ENCODE assay signal across 9 mouse cellular contexts in the genomic region with DNA sequence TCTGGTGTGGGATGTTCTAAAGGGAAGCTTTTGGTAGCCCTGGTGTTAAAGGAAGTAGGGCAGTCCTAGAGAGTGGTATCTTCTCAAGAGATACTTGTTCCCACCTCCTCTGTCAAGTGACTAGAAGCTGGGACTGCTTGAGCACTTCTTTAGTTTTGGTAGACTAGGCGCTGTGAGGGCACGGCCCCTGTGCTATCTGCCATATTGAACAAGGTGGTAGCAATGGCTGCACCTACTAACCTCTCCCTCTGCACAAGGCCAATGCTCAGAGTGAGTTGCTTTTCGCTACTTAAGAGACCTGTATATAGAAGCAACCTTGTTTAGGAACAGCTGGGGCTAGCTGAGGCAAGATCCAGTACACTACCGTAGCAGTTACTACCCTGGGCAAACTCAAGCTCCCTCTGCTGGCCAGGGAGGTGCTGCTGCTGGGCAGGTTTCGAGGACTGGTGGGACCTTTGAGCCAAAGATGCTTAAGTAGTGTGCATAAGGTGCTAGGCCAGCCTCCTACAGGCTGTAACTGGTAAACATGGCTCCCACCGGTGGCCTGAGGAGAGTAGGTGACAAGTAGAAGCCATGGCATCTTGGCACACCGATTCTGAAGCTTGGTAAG. TPM values are rescaled to one million over a fixed set of nuclear protein-coding genes. Genes with fewer than 3 reads are reported as not detected.
A peak's percentile ranks its signal among the peaks of the same experiment; 100 is the strongest.
DNase-seq lines count a peak whose midpoint lies in the region; ATAC-seq and TF ChIP-seq lines count a peak whose summit lies in the region.
"Had no signal": no experiment of that assay in that cellular context is flagged by ENCODE, and none has a peak within 500 bp of the region (broad histone marks: within the 10 kb centered on the region; RNA-seq: fewer than 3 reads in every experiment).

No protein-coding gene starts in this region.

- no peaks in the 10 kb centered on the region for H3K9me3 ChIP-seq in embryonic facial prominence, embryonic 14.5 days (ENCODE audit: control insufficient read depth, low read length)
- no peaks in the 10 kb centered on the region for H3K9me3 ChIP-seq in embryonic facial prominence, embryonic 10.5 days
- H3K9me3 ChIP-seq in kidney, postnatal 0 days (replicated peaks; ENCODE audit: low read length): no peaks in the 10 kb centered on the region
- H3K9me3 ChIP-seq: hindbrain, embryonic 15.5 days had no signal

- 89% methylated on average over 7 of the region's 7 CpGs for WGBS in embryonic facial prominence, embryonic 14.5 days
- WGBS in embryonic facial prominence, embryonic 10.5 days: 88% methylated on average over 7 of the region's 7 CpGs
- WGBS in kidney, postnatal 0 days: 95% methylated on average over 7 of the region's 7 CpGs

- H3K27ac ChIP-seq in embryonic facial prominence, embryonic 14.5 days (replicated peaks; ENCODE audit: low read depth, low read length): no peak overlapping the region
- H3K27ac ChIP-seq in embryonic facial prominence, embryonic 10.5 days (replicated peaks): no peak overlapping the region
- no peak overlapping the region for H3K27ac ChIP-seq in kidney, postnatal 0 days
- H3K27ac ChIP-seq: hindbrain, embryonic 15.5 days had no signal

- peak; percentile 23; the same call in 1 of the 2 replicates for ATAC-seq in embryonic facial prominence, embryonic 14.5 days (ENCODE audit: low read depth)
- peak; percentile 27; the same call in 1 of the 2 replicates for ATAC-seq in kidney, postnatal 0 days (replicated peaks; ENCODE audit: low FRiP score, low read depth)
- ATAC-seq in megakaryocyte progenitor cell, adult 5-6 weeks (replicated peaks; ENCODE audit: poor library complexity): peak; percentile 75
- ATAC-seq in activated CD4-positive, CD25-positive, alpha-beta regulatory T cell, adult 4 months: no peak

- no peak overlapping the region for H3K4me3 ChIP-seq in embryonic facial prominence, embryonic 14.5 days (ENCODE audit: low read depth, low read length)
- no peak overlapping the region for H3K4me3 ChIP-seq in embryonic facial prominence, embryonic 10.5 days
- H3K4me3 ChIP-seq in kidney, postnatal 0 days (replicated peaks; ENCODE audit: low read depth, low read length): no peak overlapping the region
- H3K4me3 ChIP-seq: hindbrain, embryonic 15.5 days had no signal

- H3K4me1 ChIP-seq in embryonic facial prominence, embryonic 14.5 days (ENCODE audit: control insufficient read depth, insufficient read depth, low read length): no peaks in the 10 kb centered on the region
- H3K4me1 ChIP-seq in embryonic facial prominence, embryonic 10.5 days: peaks cover 5% of the 10 kb centered on the region
- no peaks in the 10 kb centered on the region for H3K4me1 ChIP-seq in kidney, postnatal 0 days (replicated peaks; ENCODE audit: insufficient read depth, low read length)
- H3K4me1 ChIP-seq: hindbrain, embryonic 15.5 days had no signal

- no peak overlapping the region for H3K9ac ChIP-seq in embryonic facial prominence, embryonic 14.5 days (ENCODE audit: low read depth, low read length)
- no peak overlapping the region for H3K9ac ChIP-seq in kidney, postnatal 0 days (ENCODE audit: low read depth, low read length)
- H3K9ac ChIP-seq: hindbrain, embryonic 15.5 days had no signal

- no peaks in the 10 kb centered on the region for H3K27me3 ChIP-seq in embryonic facial prominence, embryonic 14.5 days (replicated peaks; ENCODE audit: control insufficient read depth, insufficient read depth, low read length)
- no peaks in the 10 kb centered on the region for H3K27me3 ChIP-seq in embryonic facial prominence, embryonic 10.5 days (replicated peaks; ENCODE audit: low read depth, poor library complexity, severe bottlenecking)
- no peaks in the 10 kb centered on the region for H3K27me3 ChIP-seq in kidney, postnatal 0 days (ENCODE audit: insufficient read depth, low read length)
- H3K27me3 ChIP-seq: hindbrain, embryonic 15.5 days had no signal

- peak; percentile 65 for TF ChIP-seq CTCF in kidney, postnatal 0 days (IDR thresholded peaks at IDR 0.05; ENCODE audit: low read depth)

- peaks cover 96% of the 10 kb centered on the region for H3K36me3 ChIP-seq in embryonic facial prominence, embryonic 14.5 days (ENCODE audit: control insufficient read depth, insufficient read depth, low read length)
- H3K36me3 ChIP-seq in embryonic facial prominence, embryonic 10.5 days (replicated peaks): peaks cover 96% of the 10 kb centered on the region
- H3K36me3 ChIP-seq in kidney, postnatal 0 days (ENCODE audit: insufficient read depth, low read length): peaks cover 52% of the 10 kb centered on the region

- H3K4me2 ChIP-seq in embryonic facial prominence, embryonic 14.5 days (ENCODE audit: low read depth, low read length): no peak overlapping the region
- no peak overlapping the region for H3K4me2 ChIP-seq in kidney, postnatal 0 days (ENCODE audit: low read length)
- H3K4me2 ChIP-seq: hindbrain, embryonic 15.5 days had no signal

- no peak for DNase-seq in embryonic facial prominence, embryonic 14.5 days (ENCODE audit: low spot score)
- DNase-seq in embryonic facial prominence, embryonic 10.5 days (ENCODE audit: low spot score): no peak
- peak; percentile 39 to 49 for DNase-seq in urinary bladder, adult 18-20 months (ENCODE audit: low spot score in 2 of 2)
- DNase-seq in urinary bladder, adult 2 months (ENCODE audit: low spot score): no peak
- no peak for DNase-seq in kidney, postnatal 0 days (ENCODE audit: low spot score)
- no peak for DNase-seq in layer of hippocampus, adult 9-11 months

RNA-seq across cellular contexts. Expression of a gene that starts 30.5 kb away (rescaled TPM):
- polyA plus RNA-seq in embryonic facial prominence, embryonic 14.5 days (2014; fragmentation: Nextera tagmentation; extraction: Ambion mirVana): 389 and 391 TPM in 2 replicates
- 331 and 339 TPM in 2 replicates for polyA plus RNA-seq in embryonic facial prominence, embryonic 10.5 days (2016; fragmentation: Nextera tagmentation; extraction: Ambion mirVana)
- polyA plus RNA-seq in urinary bladder, adult 2 months (2012; rRNA removed): 1,245 and 1,572 TPM in 2 replicates
- polyA plus RNA-seq in kidney, postnatal 0 days (2015; fragmentation: Nextera tagmentation; extraction: Ambion mirVana): 513 and 555 TPM in 2 replicates
- total RNA-seq in megakaryocyte progenitor cell, adult 5-6 weeks (2015): 426 and 508 TPM in 2 replicates
- 607 and 687 TPM in 2 replicates for total RNA-seq in megakaryocyte progenitor cell, adult 5-6 weeks (2017)
- polyA plus RNA-seq in activated CD4-positive, CD25-positive, alpha-beta regulatory T cell, adult 4 months (2017; shearing (Covaris generic)): 10 to 100 TPM; 39.0 to 42.5 TPM

Comparison
In these comparisons a context has a peak if more than half of its experiments do, and no peak if none do; other contexts are left out.
1. DNase-seq: peak in urinary bladder, adult 18-20 months (2 of 2); none in embryonic facial prominence, embryonic 14.5 days (single experiment), embryonic facial prominence, embryonic 10.5 days (single experiment), urinary bladder, adult 2 months (single experiment), kidney, postnatal 0 days (single experiment) and layer of hippocampus, adult 9-11 months (single experiment).